Mouse (Mus musculus): Measurements from ENCODE around the gene Hs6st3. TPM values are rescaled to one million over a fixed set of nuclear protein-coding genes. Genes with fewer than 3 reads are reported as not detected.

Hs6st3 gene
- polyA plus RNA-seq, 1 experiment from 2014 or later = 0.11 TPM

DNA sequence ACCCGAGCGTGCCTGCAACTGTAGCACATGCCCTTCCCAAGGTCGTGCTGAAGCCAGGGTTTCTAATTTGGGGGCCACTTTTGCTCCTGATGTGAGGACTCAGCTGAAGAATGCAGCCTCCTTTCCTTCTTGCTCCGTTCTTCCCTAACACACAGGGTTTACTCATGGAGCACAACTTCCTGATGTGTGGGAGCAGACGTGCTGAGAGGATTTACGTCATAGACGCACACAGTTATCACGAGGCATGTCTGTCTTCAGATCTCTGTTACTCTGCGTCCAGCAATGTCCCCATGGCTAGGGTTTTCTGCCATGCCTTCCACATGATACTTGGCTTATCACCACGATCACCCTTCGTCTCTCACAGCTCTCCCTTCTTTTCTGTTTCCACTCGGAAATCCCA is 709.4 kb downstream of the Hs6st3 start:
- no peak for ATAC-seq (ENCODE audit: low FRiP score, low TSS enrichment)
- DNase-seq (ENCODE audit: low spot score) = no peak

GRCm38 (mm10) chr14:119848759-119849298 is 710.7 kb downstream of the Hs6st3 start:
- Histone ChIP-seq H3K36me3 (ENCODE audit: control insufficient read depth, insufficient read depth, low read length) (no peaks in the 10 kb centered on the region), H3K9me3 (ENCODE audit: control insufficient read depth, low read length) (no peaks in the 10 kb centered on the region), H3K27ac (replicated peaks) (no peak overlapping the region), H3K4me3 (ENCODE audit: low read depth, low read length) (no peak overlapping the region), H3K4me1 (replicated peaks; ENCODE audit: control insufficient read depth, insufficient read depth) (no peaks in the 10 kb centered on the region), H3K4me2 (replicated peaks; ENCODE audit: low read depth) (no peak overlapping the region), H3K9ac (ENCODE audit: low read length) (no peak overlapping the region), H3K27me3 (ENCODE audit: control insufficient read depth, insufficient read depth, low read length) (no peaks in the 10 kb centered on the region)
- no peak for TF ChIP-seq CTCF (IDR thresholded peaks at IDR 0.05; ENCODE audit: low read depth)
- no peak for TF ChIP-seq EP300 (optimal IDR thresholded peaks at IDR 0.05)
- DNase-seq (ENCODE audit: low spot score) (no peak), ATAC-seq (ENCODE audit: low FRiP score, low TSS enrichment) (no peak)
- 65% methylated on average over 4 of the region's 4 CpGs for WGBS

More for the DNA sequence above, 709.4 kb downstream of the Hs6st3 start:
- TF ChIP-seq EP300 (optimal IDR thresholded peaks at IDR 0.05) (no peak), CTCF (IDR thresholded peaks at IDR 0.05; ENCODE audit: low read depth) (no peak)
- no peaks in the 10 kb centered on the region for H3K9me3 ChIP-seq (ENCODE audit: control insufficient read depth, low read length)
- no peak overlapping the region for H3K9ac ChIP-seq (ENCODE audit: low read length)
- no peak overlapping the region for H3K27ac ChIP-seq (replicated peaks)
- 60% methylated on average over 12 of the region's 12 CpGs for WGBS
- H3K4me3 ChIP-seq (ENCODE audit: low read depth, low read length) = no peak overlapping the region
- H3K27me3 ChIP-seq (ENCODE audit: control insufficient read depth, insufficient read depth, low read length) = no peaks in the 10 kb centered on the region
- H3K4me2 ChIP-seq (replicated peaks; ENCODE audit: low read depth) = no peak overlapping the region
- no peaks in the 10 kb centered on the region for H3K4me1 ChIP-seq (replicated peaks; ENCODE audit: control insufficient read depth, insufficient read depth)
- no peaks in the 10 kb centered on the region for H3K36me3 ChIP-seq (ENCODE audit: control insufficient read depth, insufficient read depth, low read length)

DNA sequence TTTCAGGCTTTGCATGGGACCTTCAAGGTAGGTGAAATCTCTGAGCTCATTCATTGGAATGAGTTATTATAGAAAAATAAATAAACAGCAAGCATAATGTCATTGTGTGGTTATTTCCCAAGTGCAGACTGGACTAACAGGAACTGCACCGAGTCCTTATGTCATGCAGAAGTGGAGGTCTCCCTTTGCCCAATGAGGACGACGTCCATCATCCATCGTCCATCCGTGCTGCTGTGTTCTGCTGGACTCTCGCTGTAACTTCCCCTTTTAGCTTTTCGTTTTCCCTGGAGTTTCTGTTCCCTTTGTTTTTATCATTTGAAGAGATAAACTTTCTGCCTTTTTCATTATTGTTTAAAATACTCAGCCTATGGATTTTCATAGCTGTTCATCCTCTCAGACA is 711.2 kb downstream of the Hs6st3 start:
- ATAC-seq (ENCODE audit: low FRiP score, low TSS enrichment) = no peak
- WGBS = 65% methylated on average over 7 of the region's 7 CpGs

DNA sequence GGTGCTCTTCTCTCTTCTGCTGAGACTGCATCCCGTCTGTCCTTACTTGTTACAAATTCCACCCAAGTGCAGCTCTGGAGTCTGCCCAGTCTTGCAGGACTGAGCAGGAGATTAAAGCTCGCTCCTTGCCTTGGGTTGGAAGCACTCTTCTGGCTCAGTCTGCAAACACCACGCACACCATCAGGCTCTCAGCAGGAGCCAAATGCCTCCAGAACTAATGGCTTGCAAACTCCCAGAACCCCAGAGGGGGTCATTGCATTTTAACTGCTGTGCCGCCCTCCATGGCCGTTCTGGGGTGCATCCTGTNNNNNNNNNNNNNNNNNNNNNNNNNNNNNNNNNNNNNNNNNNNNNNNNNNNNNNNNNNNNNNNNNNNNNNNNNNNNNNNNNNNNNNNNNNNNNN is 714.0 kb downstream of the Hs6st3 start:
- no peak for DNase-seq (ENCODE audit: low spot score)
- H3K27ac ChIP-seq (replicated peaks) = no peak overlapping the region
- no peak for ATAC-seq (ENCODE audit: low FRiP score, low TSS enrichment)
- 13% methylated on average over 5 of the region's 5 CpGs for WGBS
- no peaks in the 10 kb centered on the region for H3K36me3 ChIP-seq (ENCODE audit: control insufficient read depth, insufficient read depth, low read length)
- H3K4me2 ChIP-seq (replicated peaks; ENCODE audit: low read depth) = no peak overlapping the region
- H3K27me3 ChIP-seq (ENCODE audit: control insufficient read depth, insufficient read depth, low read length) = no peaks in the 10 kb centered on the region
- no peaks in the 10 kb centered on the region for H3K4me1 ChIP-seq (replicated peaks; ENCODE audit: control insufficient read depth, insufficient read depth)
- H3K4me3 ChIP-seq (ENCODE audit: low read depth, low read length) = no peak overlapping the region
- H3K9ac ChIP-seq (ENCODE audit: low read length) = no peak overlapping the region
- H3K9me3 ChIP-seq (ENCODE audit: control insufficient read depth, low read length) = no peaks in the 10 kb centered on the region
- TF ChIP-seq CTCF (IDR thresholded peaks at IDR 0.05; ENCODE audit: low read depth) (no peak), EP300 (optimal IDR thresholded peaks at IDR 0.05) (no peak)

More for the DNA sequence above, 711.2 kb downstream of the Hs6st3 start:
- no peak for TF ChIP-seq CTCF (IDR thresholded peaks at IDR 0.05; ENCODE audit: low read depth)
- TF ChIP-seq EP300 (optimal IDR thresholded peaks at IDR 0.05) = no peak
- no peak overlapping the region for H3K4me2 ChIP-seq (replicated peaks; ENCODE audit: low read depth)
- H3K9me3 ChIP-seq (ENCODE audit: control insufficient read depth, low read length) = no peaks in the 10 kb centered on the region
- no peaks in the 10 kb centered on the region for H3K36me3 ChIP-seq (ENCODE audit: control insufficient read depth, insufficient read depth, low read length)
- no peak overlapping the region for H3K4me3 ChIP-seq (ENCODE audit: low read depth, low read length)
- H3K4me1 ChIP-seq (replicated peaks; ENCODE audit: control insufficient read depth, insufficient read depth) = no peaks in the 10 kb centered on the region
- DNase-seq (ENCODE audit: low spot score) = no peak
- H3K27me3 ChIP-seq (ENCODE audit: control insufficient read depth, insufficient read depth, low read length) = no peaks in the 10 kb centered on the region
- H3K27ac ChIP-seq (replicated peaks) = no peak overlapping the region
- H3K9ac ChIP-seq (ENCODE audit: low read length) = no peak overlapping the region

DNA sequence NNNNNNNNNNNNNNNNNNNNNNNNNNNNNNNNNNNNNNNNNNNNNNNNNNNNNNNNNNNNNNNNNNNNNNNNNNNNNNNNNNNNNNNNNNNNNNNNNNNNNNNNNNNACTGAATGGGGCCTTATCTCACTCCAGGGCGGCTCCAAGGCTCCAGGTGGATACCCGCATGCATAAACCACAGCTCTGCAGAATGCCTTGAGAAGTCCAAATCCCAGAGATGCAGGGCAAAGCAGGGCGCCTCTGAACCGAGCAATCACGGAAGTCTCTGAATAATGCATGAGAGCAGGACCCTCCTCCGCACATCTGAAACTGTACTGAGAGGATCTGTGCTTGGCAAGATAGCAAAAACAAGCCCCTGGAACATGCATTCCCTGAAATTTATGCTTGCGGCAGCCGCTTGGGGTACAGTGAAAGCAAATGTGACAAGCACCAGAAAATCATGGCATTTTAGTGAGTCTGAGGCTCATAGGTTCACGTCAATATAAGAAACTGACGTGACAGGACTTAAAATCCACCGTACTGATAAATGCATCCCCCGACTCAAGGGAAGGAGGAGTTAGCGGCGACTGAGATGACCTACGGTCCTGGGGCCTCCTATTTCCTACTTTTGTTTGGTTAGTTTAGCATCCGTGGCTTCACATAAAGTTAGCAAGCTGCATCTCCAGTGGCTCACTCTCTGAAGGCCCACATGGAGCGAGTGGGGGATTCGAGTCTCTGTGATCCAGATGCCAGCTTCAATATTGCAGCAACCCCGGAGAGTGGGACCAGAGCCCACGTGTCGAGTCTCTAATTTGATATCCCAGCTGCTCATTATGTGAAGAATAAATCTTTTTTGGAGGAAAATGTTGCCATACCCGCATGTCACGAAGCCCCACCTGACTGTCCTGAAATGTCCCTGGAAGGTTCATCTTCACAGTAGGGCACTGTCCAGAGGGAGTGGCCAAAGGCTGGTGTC is 719.5 kb downstream of the Hs6st3 start:
- TF ChIP-seq CTCF (IDR thresholded peaks at IDR 0.05; ENCODE audit: low read depth) (no peak), EP300 (optimal IDR thresholded peaks at IDR 0.05) (no peak)
- ATAC-seq (ENCODE audit: low FRiP score, low TSS enrichment) (no peak), DNase-seq (ENCODE audit: low spot score) (no peak)
- WGBS = 60% methylated on average over 23 of the region's 23 CpGs
- Histone ChIP-seq H3K36me3 (ENCODE audit: control insufficient read depth, insufficient read depth, low read length) (no peaks in the 10 kb centered on the region), H3K9ac (ENCODE audit: low read length) (no peak overlapping the region), H3K4me3 (ENCODE audit: low read depth, low read length) (no peak overlapping the region), H3K27ac (replicated peaks) (no peak overlapping the region), H3K27me3 (ENCODE audit: control insufficient read depth, insufficient read depth, low read length) (no peaks in the 10 kb centered on the region), H3K9me3 (ENCODE audit: control insufficient read depth, low read length) (no peaks in the 10 kb centered on the region), H3K4me2 (replicated peaks; ENCODE audit: low read depth) (no peak overlapping the region), H3K4me1 (replicated peaks; ENCODE audit: control insufficient read depth, insufficient read depth) (no peaks in the 10 kb centered on the region)

GRCm38 (mm10) chr14:119873617-119874016 is 735.5 kb downstream of the Hs6st3 start:
- Histone ChIP-seq H3K9me3 (ENCODE audit: control insufficient read depth, low read length) (no peaks in the 10 kb centered on the region), H3K9ac (ENCODE audit: low read length) (no peak overlapping the region), H3K4me1 (replicated peaks; ENCODE audit: control insufficient read depth, insufficient read depth) (no peaks in the 10 kb centered on the region), H3K4me2 (replicated peaks; ENCODE audit: low read depth) (no peak overlapping the region), H3K4me3 (ENCODE audit: low read depth, low read length) (no peak overlapping the region), H3K27me3 (ENCODE audit: control insufficient read depth, insufficient read depth, low read length) (no peaks in the 10 kb centered on the region), H3K36me3 (ENCODE audit: control insufficient read depth, insufficient read depth, low read length) (no peaks in the 10 kb centered on the region), H3K27ac (replicated peaks) (no peak overlapping the region)
- no peak for ATAC-seq (ENCODE audit: low FRiP score, low TSS enrichment)
- no peak for DNase-seq (ENCODE audit: low spot score)
- WGBS = 93% methylated on average over 4 of the region's 4 CpGs
- TF ChIP-seq CTCF (IDR thresholded peaks at IDR 0.05; ENCODE audit: low read depth) (no peak), EP300 (optimal IDR thresholded peaks at IDR 0.05) (no peak)
